Mouse (Mus musculus) thymus, postnatal 4 days (tissue): Measurements from ENCODE around the gene Tdrkh.

Experiments used
- DNase-seq: peaks from one replicate; pipeline ENCODE4 v3.0.0; 2021

Gene Tdrkh

DNA sequence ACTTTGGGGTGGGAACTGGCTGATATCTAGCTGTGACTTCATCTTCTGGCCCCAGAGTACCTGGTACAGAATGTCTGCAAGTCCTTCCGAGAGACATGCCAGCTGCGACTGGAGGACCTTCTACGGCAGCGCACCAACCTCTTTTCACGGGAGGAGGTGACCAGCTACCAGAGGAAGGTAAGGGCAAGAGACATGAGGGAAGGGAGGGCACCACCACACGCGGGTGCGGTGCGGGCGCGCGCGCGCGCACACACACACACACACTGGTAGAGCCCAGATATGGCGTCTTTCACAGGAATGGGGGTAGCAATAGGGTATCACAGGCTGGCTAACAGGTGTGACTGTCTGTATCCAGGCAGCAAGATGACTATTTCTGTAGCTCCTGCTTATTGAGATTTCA is 23.7 kb upstream of the Tdrkh start:
- peak; percentile 45 for DNase-seq

DNA sequence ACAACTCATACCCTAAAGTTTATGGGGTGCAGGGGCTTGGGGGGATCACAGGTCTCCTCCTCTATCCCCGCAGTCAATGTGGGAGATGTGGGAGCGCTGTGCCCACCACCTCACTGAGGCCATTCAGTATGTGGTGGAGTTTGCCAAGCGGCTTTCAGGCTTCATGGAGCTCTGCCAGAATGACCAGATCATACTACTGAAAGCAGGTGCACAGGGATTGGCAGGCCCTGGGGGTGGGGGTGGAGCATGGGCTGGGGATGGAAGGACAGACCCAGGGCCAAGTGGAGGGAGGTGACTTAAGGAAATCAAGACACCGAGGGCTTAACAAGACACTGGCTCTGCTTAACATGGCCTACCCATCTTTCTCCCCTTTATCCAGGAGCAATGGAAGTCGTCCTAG is 22.1 kb upstream of the Tdrkh start:
- peak; percentile 22 for DNase-seq

DNA sequence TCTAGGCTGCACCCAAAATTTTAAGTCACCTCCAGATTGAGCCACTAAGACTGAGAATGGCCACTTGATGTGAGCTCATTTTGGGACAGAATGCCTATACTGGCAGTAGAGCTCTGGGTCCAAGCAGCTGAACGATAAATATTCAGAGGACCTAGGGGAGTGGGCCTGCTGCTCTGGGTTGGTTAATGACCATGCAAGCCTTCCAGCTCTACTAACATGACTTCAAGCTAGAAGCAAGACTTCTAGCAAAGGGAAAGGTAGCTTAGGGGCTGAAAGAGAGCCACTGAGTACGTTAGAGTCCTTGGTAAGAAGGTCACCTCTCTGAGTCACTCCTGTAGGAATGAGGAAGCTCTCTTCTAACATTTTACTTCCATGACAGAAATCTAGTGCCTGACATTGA is 20.9 kb upstream of the Tdrkh start:
- DNase-seq = peak; percentile 4

DNA sequence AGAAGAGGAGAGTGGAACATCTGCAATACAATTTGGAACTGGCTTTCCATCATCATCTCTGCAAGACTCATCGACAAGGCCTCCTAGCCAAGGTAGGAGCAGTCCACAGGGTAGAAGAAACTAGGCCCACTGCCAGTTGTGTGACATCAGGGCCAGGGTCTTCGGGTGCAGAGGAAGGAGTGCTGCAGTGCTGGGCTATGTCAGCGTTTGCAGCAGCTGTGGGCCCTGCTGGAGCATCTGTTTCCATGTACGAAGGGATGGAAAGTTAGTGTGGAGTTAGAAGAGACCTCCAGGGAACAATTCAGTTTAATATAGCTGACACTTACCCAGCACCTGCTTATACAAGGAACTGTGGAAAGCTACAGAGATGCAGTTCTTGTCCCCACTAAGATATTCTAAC is 20.0 kb upstream of the Tdrkh start:
- DNase-seq = peak; percentile 14

DNA sequence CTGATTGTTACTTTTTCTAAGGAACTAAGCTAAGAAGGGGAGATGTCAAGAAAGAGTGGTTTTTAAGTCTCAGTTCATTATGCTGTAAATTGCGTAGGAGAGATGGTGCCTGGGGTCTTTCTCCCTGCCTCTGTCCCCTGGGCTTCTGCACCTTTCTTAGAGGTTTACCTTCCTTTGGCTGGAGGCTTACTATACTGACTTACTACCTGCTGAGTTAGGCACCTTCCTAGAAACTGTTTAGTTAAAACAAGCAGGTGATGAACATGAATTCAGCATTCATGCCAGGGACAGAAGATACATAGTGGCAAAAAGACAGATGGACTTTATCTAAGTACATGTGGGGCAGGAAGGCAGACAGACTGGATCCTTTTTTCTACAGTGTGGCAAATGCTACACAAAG is 16.7 kb upstream of the Tdrkh start:
- no peak for DNase-seq

DNA sequence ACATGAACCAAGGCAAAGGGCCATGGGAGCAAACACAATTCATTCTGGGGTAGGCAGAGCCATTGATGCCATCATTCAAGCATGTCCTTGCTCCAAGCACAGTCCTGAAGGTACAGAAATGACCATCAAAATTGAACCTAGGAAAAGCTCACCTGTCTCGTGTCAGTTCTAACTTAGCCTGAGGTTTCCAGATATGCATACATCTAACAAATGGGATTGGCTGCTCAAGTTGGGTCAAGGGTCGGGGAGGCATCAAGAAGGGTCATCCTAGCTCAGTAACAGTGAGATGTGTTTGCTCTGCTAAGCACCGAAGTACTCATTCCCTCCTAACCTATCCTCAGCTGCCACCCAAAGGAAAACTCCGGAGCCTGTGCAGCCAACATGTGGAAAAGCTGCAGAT is 16.2 kb upstream of the Tdrkh start:
- DNase-seq = no peak

DNA sequence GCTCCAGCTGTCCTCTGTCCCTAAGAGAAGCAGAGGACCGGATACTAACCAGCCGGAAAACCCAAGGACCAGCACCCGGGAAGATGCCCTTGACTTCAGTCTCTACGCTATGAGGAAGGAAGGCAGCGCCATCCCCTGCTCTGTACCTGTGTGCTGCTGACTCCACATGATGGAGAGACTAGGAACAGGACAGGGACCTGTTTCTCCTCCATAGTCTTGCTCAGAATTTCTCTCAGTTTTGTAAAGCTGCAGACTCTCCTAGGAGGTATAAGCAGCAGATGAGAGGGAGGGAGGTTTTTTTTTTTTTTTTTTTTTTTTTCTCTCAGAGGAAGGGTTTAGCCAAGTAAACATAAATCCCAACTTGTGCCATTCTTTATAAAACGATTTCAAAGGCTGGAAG is 14.9 kb upstream of the Tdrkh start, which contains the start of gene Lingo4:
Gene Lingo4 (plus strand): TSS at position 301 of the 400 bp plus-strand sequence.
- DNase-seq = no peak

DNA sequence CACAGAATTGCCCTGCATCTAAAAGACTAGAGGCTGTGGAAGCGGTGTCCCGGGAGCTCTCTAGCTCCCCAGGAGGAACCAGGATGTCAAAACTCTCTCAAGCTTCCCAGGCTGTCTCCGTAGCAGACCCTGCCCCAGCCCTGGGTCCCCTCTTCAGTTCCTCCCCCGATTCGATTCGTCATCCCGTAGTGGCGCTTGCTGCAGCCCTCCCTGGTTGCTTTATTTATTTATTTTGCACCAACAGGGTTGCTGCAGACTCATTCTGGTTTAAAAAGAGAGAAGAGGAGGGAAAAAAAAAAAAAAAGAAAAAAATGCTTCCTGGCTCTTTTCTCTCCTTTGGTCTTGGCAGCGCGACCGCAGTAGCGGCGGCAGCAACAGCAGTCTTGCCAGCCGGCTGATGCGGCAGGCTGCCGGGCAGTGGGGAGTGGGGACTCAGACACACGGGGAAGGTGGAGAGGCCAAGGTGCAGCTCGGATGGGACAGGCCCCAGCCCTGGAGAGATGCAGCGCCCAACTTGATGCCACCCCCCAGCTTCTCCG is 14.1 kb upstream of the Tdrkh start:
- peak; percentile 72 for DNase-seq

DNA sequence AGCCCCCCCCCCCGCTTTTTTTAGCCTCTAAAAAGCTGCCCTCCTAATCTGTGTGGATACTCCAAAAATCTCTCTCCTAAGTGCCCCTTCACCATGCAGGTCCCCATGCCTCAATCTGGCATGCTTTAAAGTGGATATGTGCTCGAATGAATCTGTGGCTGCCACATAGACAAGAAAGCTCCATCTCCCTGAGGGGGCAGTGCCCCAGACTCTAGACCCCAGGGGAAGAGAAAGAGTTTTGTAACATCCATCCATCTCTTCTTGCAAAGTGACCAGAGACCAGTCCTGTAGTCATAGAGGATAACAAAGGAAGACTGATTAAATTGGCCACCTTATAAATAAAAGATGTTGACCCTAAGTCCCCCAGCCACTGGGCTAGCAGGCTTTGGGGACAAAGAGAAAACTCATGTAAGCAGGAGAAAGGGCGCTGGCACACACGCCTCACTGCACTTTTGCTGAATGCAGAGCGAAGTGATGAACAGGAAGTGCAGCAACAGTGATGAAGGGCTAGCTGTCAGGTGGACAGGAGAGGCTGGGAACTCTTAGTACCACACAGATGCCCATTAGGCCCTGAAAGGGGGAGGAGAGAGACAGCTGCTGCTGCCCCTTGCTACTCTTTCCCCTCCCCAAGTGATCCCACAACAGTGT is 13.3 kb upstream of the Tdrkh start:
- DNase-seq = peak; percentile 40

DNA sequence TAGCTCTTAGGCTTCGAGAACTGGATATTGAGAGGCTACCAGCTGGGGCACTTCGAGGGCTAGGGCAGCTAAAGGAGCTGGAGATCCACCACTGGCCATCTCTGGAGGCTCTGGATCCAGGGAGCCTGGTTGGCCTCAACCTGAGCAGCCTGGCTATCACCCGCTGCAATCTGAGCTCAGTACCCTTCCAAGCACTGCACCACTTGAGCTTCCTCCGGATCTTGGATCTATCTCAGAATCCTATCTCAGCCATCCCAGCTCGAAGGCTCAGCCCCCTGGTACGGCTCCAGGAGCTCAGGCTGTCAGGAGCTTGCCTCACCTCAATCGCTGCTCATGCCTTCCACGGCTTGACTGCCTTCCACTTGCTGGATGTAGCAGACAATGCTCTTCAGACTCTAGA is 10.6 kb upstream of the Tdrkh start:
- no peak for DNase-seq

DNA sequence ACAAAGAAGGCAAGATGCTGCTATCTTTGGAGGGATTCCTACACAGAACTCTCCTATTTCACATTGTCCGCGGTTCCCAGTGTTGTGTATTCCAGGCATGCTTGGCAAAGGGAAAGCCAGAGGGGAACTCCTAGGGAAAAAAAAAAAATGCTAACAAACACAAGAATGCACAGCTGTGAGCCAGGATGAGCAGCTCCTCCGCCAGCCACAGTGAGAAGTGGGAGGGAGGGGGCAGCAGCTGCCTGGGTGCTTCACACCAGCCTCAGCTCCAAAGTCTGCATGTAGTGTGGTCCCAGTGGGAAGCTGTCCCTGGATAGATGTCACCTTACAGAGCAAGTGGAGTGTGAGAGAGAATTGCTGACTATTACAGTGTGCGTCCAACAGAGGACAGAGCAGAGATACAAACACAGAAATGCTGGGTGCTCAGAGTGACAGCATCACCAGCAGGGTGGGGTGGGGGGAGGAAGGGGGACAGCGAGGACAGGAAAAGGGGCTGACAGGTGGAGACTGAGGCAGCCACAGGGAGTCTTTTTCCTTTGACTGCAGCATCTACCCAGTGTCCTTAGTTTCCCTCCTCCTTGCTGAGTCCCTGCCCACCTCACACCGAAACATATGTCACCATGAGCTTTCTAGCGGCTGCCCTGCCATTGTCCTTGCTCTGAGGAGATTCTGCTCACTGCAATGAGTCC is 8.6 kb upstream of the Tdrkh start:
- DNase-seq = peak; percentile 63

DNA sequence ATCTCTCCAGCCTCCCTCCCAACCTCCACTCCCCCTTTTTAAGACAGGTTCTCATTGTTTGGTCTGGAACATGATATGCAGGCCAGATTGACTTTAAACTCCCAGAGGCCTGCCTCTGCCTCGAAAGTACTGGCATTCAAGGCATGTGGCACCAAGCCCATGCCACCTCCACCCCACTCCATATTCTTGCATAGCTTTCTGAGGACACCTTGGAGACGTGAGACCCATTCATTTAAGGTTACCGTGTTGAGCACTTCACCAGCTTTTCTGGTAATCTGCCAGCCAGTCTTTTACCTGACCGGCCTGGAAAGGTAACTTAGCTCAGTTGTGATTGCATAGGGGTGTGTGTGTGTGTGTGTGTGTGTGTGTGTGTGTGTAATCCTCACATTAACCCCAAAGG is 7.5 kb upstream of the Tdrkh start:
- no peak for DNase-seq

DNA sequence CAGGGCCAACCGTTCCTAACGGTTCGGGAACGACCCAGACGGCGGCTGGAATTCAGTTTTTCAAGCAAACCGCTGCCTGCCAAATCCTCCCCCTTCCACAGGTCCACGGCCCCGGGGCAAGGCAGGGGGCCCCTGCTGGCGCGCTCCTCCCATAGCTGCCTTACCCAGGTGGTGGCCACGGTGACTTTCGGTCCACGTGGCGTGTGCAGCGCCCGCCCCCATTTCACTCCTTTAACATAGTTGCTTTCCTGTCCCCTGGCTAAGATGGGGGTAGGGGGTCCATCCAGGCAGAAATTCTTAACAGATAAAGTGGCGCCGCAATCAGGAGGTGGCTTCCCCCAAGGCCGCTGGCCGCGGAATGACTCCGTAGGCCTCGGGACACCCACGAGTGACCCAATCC is 543 bp upstream of the Tdrkh start:
- peak; percentile 75 for DNase-seq

DNA sequence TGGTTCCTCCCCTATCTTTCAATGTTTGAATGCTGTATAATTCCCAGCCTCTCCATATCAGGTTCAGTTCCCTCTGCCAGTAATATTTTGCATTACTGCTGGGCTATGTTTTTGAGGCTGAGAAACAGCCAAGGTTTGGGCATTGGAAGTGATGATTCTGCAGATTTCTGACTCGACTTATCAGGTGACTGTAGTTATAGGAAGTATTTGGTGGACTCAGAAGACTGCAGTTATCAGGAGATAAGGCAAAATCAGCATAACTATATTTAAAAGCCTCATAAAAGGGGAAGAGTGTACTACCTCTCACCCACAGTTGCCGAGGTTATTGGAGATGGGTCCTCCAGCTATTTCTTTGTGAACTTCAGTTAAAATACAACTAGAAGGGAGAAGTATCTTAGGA is 17.9 kb downstream of the Tdrkh start:
- no peak for DNase-seq

DNA sequence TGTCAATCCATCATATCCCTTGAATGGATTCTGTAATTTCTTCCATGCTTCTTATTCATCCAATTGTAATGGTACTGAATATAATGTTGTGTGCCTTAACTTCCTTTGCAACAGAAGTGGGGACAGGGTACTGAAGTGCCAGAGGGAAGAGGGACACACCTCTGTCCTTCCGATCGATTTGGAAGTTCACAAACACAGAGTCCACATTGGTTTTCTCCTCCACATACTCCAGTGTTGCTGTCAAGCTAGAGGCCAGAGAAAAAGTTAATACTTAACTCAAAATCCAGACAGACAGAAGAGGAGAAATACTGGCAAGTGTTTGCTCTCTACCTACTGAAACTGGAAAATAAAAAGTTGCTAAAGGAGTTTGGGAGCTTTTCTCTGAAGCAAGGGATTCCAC is 21.2 kb downstream of the Tdrkh start:
- DNase-seq = no peak

DNA sequence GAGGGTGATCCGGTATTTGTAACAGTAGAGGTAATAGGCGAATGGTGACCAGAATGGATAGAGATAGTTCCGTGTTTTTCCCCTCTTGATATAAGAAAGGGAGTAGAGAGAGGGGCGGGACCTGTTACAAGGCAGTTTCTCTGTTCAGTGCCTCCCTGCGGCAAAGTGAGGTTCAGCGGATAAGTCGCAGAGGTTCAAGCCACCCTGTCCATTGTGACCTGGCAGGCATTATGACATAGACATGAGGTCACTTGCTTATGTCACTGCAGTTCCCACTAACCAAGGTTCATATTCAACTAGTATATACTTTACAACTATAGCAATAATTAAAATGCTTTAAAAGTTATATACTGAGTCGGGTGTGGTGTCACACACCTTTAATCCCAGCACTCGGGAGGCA is 23.3 kb downstream of the Tdrkh start:
- no peak for DNase-seq

DNA sequence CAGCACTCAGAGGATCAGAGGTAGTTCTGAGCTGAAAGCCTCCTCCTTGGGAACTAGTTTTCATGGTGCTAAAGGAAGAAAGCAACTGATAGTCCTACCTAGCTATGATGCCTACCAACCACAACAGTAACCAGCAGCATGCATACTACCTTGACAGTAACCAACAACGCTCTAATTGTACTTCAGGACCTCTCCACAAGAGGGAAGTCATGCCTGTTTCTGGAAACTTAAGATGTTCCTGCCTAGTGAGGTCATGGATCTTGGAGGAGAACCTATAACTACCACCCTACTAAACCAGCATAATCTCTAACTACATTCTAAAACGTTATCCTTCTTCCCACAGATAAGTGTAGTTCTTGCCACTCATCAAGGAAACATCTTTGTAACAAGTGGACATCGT is 28.1 kb downstream of the Tdrkh start:
- no peak for DNase-seq

DNA sequence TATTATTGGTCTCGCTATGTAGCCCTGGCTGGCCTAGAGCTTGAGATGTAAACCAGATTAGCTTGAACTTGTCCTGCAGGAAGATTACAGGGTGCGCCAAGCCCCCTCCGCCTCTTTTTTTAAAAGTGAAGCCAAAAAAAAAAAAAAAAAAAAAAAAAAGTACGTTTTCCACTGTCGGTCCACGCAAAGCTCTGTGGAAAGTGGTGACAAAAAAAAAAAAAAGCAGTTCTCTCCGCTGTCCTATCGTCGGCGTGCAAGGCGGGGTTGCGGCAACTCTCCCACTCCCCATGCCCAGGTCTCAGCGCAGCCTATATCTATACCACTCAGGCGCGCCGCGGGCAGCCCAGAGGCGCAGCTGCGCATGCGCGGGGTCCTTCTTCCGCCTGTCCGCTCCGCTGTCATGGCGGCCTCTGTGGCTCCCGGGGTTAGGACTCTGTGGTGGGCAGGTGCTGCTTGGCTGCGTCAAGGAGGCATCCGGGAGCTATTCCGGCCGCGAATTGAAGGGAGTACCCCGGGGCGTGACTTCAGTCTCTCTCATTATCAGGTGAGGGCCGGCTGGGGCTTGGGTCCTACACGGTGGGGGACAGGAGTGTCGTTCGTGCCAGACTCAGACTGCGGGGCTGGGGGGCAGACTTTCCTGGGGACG is 30.0 kb downstream of the Tdrkh start, which contains the start of gene Mrpl9:
Gene Mrpl9 (plus strand): TSS at position 368 of the 646 bp plus-strand sequence.
- peak; percentile 98 for DNase-seq

DNA sequence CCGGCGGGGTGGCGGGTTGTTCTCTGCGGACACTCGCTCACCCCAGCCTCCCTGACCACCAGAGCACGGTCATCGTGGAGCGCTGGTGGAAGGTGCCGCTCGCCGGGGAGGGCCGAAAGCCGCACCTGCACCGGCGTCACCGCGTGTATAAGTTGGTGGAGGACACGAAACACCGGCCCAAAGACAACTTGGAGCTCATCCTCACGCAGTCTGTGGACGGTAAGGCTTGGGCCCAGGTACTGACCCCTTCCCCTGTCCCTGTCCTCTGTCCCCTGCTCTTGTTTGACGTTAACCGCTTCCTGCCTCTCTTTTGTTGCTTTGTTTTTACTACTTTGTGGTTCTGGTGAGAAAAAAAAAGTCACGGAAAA is 30.5 kb downstream of the Tdrkh start, which contains the start of gene Oaz3:
Gene Oaz3 (minus strand): TSS at position 319 of the 368 bp plus-strand sequence.
- DNase-seq = no peak

DNA sequence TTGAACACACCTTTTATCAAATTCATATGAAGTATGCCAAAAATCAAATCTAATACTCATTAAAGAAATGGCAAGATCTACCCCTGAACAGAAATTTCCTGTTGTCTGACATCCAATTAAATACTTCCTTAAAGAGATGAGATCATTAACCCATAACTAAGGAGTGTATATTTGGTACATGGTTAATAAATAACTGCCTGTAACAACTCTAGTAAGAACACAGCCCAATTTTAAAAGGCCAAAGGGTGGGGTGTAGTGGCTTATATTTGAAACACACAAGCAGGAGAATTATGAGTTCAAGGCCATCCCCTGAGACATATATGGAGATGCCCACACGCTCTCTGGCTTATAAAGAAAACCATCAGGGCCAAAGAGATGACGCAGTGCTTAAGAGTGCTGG is 36.3 kb downstream of the Tdrkh start:
- no peak for DNase-seq

DNA sequence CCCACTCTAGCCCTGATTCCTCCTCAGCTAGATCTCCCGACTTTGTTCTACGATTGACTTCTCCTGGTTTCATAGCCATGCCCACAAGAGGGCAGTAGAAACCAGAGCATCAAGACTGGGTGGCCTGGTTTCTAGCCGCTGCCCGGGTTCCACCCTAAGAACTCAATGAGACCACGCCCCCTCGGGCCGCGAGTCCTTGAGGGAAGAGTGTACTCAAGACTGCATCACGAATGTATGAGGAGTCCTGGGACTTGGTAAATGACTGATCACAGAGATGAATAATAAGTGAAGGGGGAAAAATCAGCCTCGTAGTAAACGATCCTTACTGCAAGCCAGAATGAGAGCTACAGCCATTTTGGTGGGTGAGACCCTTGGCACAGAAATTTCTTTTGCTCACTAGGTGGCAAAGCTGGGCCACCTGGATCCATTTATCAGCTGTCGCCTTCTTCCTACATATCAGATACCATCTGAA is 43.5 kb downstream of the Tdrkh start:
- DNase-seq = peak; percentile 79

DNA sequence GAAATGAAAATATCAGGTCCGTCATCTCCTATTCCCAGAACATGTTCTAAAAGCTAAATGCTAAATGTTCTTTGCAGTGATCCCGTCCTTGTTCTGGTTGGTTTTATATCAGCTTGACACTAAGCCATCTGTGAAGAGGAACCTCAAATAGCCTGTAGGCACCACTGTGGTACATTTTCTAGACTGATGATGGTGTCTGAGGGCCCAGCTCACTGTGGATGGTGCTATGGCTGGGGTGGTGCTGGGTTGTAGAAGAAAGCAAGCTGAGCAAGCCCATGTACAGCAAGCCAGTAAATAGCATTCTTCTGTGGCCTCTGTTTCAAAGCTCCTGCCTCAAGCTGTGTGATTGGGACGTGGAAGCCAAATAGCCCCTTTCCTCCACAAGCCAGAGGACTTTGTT is 44.0 kb downstream of the Tdrkh start:
- DNase-seq = no peak

DNA sequence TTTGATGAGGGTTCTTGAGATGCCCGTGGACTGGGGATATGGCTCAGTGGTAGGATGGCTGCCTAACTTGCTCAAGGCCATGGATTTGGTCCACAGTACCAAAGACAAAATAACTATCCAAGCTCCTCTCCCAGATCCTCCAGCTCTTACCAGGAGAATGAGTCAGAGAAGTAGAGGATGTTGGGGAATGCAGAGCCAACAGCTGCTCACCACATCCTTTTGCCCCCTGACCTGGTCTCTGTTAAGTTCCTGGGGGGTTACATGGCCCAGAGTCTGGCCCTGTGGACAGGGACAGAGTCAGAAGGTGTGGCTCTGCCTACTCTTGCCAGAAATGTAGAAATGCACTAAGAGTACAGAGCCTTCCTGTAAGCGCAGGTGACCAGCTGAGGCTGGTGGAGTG is 46.8 kb downstream of the Tdrkh start:
- no peak for DNase-seq
